Mouse (Mus musculus) stomach, postnatal 0 days (tissue): ENCODE results near the gene Zfp174. TPM values are rescaled to one million over a fixed set of nuclear protein-coding genes. Genes with fewer than 3 reads are reported as not detected.

Source experiments
- ATAC-seq: fragments of 200-750 bp; cut with Nextera tagmentation; 2 replicates; pipeline ENCODE4 v1.8.0; 2017; ENCODE audit not compliant: low FRiP score, low TSS enrichment
- DNase-seq: peaks from one replicate; pipeline ENCODE4 v3.0.0-alpha.2; 2016; ENCODE audit warnings: low spot score
- H3K27ac ChIP-seq: fragments of 300-500 bp; sonication (generic); replicated peaks from 2 replicates; pipeline ENCODE4 v1.5.1; 2014; ENCODE audit warnings: mild to moderate bottlenecking, control low read depth
- H3K27me3 ChIP-seq: fragments of 300-500 bp; sonication (generic); 2 replicates; pipeline ENCODE4 v1.6.1; 2014; ENCODE audit warnings: low read length; ENCODE audit not compliant: control insufficient read depth, insufficient read depth
- H3K36me3 ChIP-seq: fragments of 300-500 bp; sonication (generic); 2 replicates; pipeline ENCODE4 v1.6.1; 2014; ENCODE audit warnings: low read length, mixed read lengths; ENCODE audit not compliant: control insufficient read depth, insufficient read depth
- H3K4me1 ChIP-seq: fragments of 300-500 bp; sonication (generic); replicated peaks from 2 replicates; pipeline ENCODE4 v1.6.1; 2014; ENCODE audit warnings: antibody characterized with exemption; ENCODE audit not compliant: control insufficient read depth, insufficient read depth
- H3K4me2 ChIP-seq: fragments of 300-500 bp; sonication (generic); replicated peaks from 2 replicates; pipeline ENCODE4 v1.6.1; 2014; ENCODE audit warnings: low read depth, mild to moderate bottlenecking, control low read depth, moderate library complexity
- H3K4me3 ChIP-seq: fragments of 300-500 bp; sonication (generic); 2 replicates; pipeline ENCODE4 v1.5.1; 2014; ENCODE audit warnings: low read depth, low read length, control low read depth
- H3K9ac ChIP-seq: fragments of 300-500 bp; sonication (generic); 2 replicates; pipeline ENCODE4 v1.6.1; 2014; ENCODE audit warnings: mild to moderate bottlenecking, low read length, control low read depth, mixed read lengths
- H3K9me3 ChIP-seq: fragments of 300-500 bp; sonication (generic); 2 replicates; pipeline ENCODE4 v1.6.1; 2016; ENCODE audit warnings: low read length; ENCODE audit not compliant: control insufficient read depth
- CTCF ChIP-seq: IDR thresholded peaks from 2 replicates; pipeline ENCODE4 v1.5.1; 2016; ENCODE audit warnings: antibody characterized with exemption, low read depth, mild to moderate bottlenecking, moderate library complexity
- EP300 ChIP-seq: optimal IDR thresholded peaks from 2 replicates; pipeline ENCODE3; 2016; ENCODE audit warnings: antibody characterized with exemption
- WGBS: fragments of 180-500 bp; shearing (Covaris S2); extraction: QIAGEN DNeasy Blood & Tissue Kit; methylation state at CpG from one replicate; pipeline ENCODE4 v1.1.7; 2014; 5-methylcytosine and 5-hydroxymethylcytosine counted together
- polyA plus RNA-seq: library from polyadenylated mRNA; unstranded; fragments of >200 nt; fragmentation: Nextera tagmentation; extraction: Ambion mirVana; gene quantifications from 2 replicates; pipeline ENCODE4 v1.2.1, GENCODE M21; 2015

The Zfp174 gene
- polyA plus RNA-seq, 1 experiment from 2014 or later: 0.44 TPM

DNA sequence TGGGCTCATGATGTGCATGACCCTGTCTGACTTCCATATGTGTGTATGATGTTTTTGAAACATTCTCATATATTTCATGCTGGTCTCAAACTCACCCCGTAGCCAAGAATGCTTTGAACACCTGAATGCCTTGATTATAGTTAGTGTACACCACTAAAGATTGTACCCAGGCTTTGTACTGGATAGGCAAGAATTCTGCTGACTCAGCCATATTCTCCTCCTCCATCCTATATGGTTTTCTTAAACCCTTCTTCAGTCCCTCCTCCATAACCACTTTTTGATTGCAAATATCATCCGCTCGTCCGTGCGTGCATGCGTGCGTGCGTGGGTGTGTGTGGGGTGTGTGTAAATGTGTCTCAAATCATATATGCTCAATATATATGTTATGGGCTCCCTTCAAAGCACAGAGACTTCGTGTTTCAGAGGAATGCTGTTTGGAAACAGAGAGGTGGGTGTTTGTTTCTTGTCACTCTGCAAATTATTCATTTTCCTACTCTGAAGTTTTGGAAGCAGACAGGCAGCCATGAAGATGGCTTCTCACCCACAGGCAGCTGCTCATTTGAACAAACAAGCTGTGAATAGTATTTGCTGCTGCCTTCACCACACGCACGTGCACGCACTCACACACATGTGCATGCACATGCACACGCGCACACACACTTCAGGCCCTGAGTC, 44.7 kb downstream of the Zfp174 start:
- WGBS: 93% methylated on average over 14 of the region's 14 CpGs
- H3K9me3 ChIP-seq: no peaks in the 10 kb centered on the region
- no peaks in the 10 kb centered on the region; the same call in 1 of the 2 replicates for H3K36me3 ChIP-seq
- no peak for TF ChIP-seq EP300
- no peak for TF ChIP-seq CTCF
- H3K4me2 ChIP-seq: no peak overlapping the region
- H3K27ac ChIP-seq: no peak overlapping the region
- ATAC-seq (no peak), DNase-seq (no peak)
- H3K4me3 ChIP-seq: no peak overlapping the region
- H3K9ac ChIP-seq: no peak overlapping the region
- no peaks in the 10 kb centered on the region for H3K4me1 ChIP-seq
- H3K27me3 ChIP-seq: no peaks in the 10 kb centered on the region

DNA sequence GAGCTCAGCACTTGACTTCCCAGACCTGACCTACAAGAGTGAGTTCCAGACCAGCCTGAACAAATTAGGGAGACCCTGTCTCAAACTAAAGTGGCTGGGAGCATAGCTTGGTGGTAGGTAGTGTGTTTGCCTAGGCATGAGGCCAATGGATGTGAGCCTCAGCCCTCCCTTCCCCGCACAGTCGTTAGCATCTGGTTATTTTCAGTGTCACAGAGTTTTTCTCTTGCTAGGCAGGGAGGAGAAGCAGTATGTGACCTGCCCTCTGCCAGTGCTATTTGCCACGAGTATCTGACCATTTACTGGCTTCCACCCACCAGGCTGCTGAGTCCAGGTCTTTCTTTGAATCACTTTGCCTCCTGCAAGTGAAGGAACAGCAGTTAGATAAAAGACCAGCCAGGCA, 46.7 kb downstream of the Zfp174 start:
- H3K9ac ChIP-seq: no peak overlapping the region
- H3K27me3 ChIP-seq: no peaks in the 10 kb centered on the region
- 0 out of 2 replicates have a peak overlapping the region, but pooled peaks have one; percentile 24 for H3K27ac ChIP-seq
- H3K9me3 ChIP-seq: no peaks in the 10 kb centered on the region
- ATAC-seq (no peak), DNase-seq (no peak)
- TF ChIP-seq EP300 (no peak), CTCF (no peak)
- no peaks in the 10 kb centered on the region for H3K4me1 ChIP-seq
- no peak overlapping the region for H3K4me3 ChIP-seq
- peaks cover 4% of the 10 kb centered on the region for H3K36me3 ChIP-seq
- H3K4me2 ChIP-seq: no peak overlapping the region
- WGBS: 52% methylated on average over 3 of the region's 3 CpGs

DNA sequence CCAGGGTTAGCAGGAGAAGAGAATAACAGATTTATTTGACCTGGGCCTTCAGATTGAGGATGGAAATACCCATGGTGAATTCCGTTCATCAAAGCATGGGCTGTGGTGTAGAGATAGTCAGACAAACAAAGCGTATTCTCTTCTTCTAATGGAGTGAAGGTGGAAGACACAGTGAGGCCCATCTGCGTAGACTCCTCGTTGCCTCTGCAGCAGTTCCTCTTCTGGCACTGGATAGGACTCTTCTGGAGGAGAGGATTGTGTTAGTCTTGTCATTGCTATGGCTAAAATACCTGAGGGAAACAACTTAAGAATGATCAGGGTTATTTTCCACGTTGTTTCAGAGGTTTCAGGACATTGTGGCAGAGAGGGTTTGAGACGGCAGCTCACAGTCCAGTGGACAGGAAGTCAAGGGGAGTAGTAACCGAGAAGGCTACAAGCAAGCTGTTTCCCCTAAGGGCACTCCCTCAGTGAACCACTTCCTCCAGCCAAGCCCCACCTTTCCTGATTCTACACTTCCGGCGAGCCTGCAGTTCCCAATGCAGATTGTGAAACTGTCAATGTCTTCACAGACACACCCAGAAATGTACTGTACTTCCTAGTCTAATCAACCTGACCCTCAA, 48.2 kb downstream of the Zfp174 start:
- Histone ChIP-seq H3K27me3 (no peaks in the 10 kb centered on the region), H3K4me3 (no peak overlapping the region), H3K9ac (no peak overlapping the region), H3K27ac (peak overlapping the region; percentile 67), H3K4me1 (no peaks in the 10 kb centered on the region), H3K36me3 (peaks cover 7% of the 10 kb centered on the region), H3K4me2 (peak overlapping the region; percentile 17; the same call in 1 of the 2 replicates), H3K9me3 (no peaks in the 10 kb centered on the region)
- peak; percentile 88 for ATAC-seq
- 65% methylated on average over 9 of the region's 9 CpGs for WGBS
- peak; percentile 32 for DNase-seq
- TF ChIP-seq EP300 (no peak), CTCF (no peak)

DNA sequence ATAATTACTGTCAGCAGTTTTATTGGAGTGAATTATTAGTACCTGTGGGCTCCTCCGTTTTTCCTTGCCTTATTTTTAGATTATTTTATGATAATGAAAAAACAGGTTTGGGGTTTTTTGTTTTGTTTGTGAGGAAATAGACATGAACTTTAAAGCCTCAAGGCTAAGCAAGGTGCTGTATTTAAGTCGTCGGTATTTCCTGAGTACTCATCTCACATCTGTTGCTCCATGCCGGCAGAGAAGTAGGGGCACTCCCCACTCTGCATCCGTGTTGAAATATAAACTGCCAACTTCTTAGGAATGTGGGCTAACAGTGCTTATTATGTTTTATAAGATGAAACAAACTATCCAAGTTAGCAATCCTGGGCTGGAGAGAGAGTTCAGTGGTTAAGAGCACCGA, 49.0 kb downstream of the Zfp174 start:
- Histone ChIP-seq H3K27ac (no peak overlapping the region), H3K9ac (no peak overlapping the region), H3K4me1 (no peaks in the 10 kb centered on the region), H3K4me2 (no peak overlapping the region), H3K27me3 (no peaks in the 10 kb centered on the region), H3K9me3 (no peaks in the 10 kb centered on the region), H3K4me3 (no peak overlapping the region), H3K36me3 (peaks cover 13% of the 10 kb centered on the region)
- ATAC-seq (no peak), DNase-seq (no peak)
- TF ChIP-seq EP300 (no peak), CTCF (no peak)
- WGBS: 69% methylated on average over 6 of the region's 6 CpGs

DNA sequence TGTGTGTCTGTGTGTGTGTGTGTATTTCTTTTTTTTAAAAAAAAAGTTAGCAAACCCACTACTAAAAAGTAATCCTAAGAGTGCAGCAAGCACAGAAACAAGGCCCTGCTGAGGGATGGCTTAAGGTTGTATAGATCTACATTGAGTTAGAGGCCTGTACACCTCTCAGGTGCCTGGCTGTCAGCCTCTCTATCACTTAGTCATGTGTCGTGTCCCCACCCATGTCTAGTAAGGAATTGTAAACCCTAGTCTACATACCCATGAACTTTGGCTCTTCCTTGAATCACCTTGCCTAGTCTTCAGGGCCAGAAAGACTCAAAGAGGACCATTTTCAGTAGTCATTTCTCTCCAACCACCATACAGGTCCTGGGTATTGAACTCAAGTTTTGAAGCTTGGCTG, 49.5 kb downstream of the Zfp174 start:
- ATAC-seq: 0 out of 2 replicates have a peak, but pooled peaks have one; percentile 36
- H3K36me3 ChIP-seq: peaks cover 15% of the 10 kb centered on the region
- TF ChIP-seq EP300 (no peak), CTCF (no peak)

DNA sequence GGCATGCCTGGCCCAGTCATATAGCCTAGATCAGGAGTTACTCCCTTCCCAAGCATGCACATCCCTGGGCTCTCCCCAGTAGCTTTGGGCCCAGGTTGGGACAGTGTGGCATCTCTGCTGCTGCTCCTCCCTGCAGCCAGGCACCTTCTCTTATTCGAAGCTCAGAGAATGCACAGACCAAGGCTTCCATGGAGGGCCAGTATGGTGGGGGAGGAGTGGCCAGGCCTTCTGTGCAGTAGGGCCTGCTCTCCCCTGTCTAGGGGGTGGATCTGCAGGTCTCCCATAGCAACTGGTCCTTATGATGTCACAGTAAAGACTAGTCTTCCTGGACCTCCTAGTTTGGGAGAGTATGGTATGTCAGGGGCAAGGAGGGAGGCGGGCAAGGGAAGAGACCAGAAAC, 60.4 kb downstream of the Zfp174 start:
- DNase-seq (no peak), ATAC-seq (no peak)
- Histone ChIP-seq H3K4me3 (no peak overlapping the region), H3K36me3 (peaks cover 17% of the 10 kb centered on the region), H3K4me1 (0 out of 2 replicates have a peak, but pooled peaks cover 2% of the 10 kb centered on the region), H3K27me3 (no peaks in the 10 kb centered on the region), H3K4me2 (no peak overlapping the region), H3K27ac (no peak overlapping the region), H3K9ac (no peak overlapping the region), H3K9me3 (no peaks in the 10 kb centered on the region)
- TF ChIP-seq EP300 (no peak), CTCF (no peak)
- WGBS: 66% methylated on average over 2 of the region's 2 CpGs

More for the DNA sequence above, 49.5 kb downstream of the Zfp174 start:
- H3K9ac ChIP-seq: no peak overlapping the region
- H3K4me1 ChIP-seq: no peaks in the 10 kb centered on the region
- no peak for DNase-seq
- no peaks in the 10 kb centered on the region for H3K9me3 ChIP-seq
- 88% methylated on average over 1 of the region's 1 CpGs for WGBS
- H3K27ac ChIP-seq: no peak overlapping the region
- H3K27me3 ChIP-seq: no peaks in the 10 kb centered on the region
- no peak overlapping the region for H3K4me3 ChIP-seq
- H3K4me2 ChIP-seq: no peak overlapping the region

Other genes starting within 250 kb of the Zfp174 start
- gene Mefv, start 129.2 kb upstream of the Zfp174 start, polyA plus RNA-seq: not detected in 2 replicates
- 19.1 and 22.7 TPM in 2 replicates for gene Zfp263, start 103.2 kb upstream of the Zfp174 start, polyA plus RNA-seq
- not detected in 2 replicates for gene Olfr15, start 16.4 kb upstream of the Zfp174 start, polyA plus RNA-seq
- gene Naa60, start 25.1 kb downstream of the Zfp174 start, polyA plus RNA-seq: 26.7 and 30.8 TPM in 2 replicates
- gene Zfp597, start 37.3 kb downstream of the Zfp174 start, polyA plus RNA-seq: 2.2 and 3.5 TPM in 2 replicates
- 0.75 and 1.9 TPM in 2 replicates for gene Gm20695, start 37.4 kb downstream of the Zfp174 start, polyA plus RNA-seq
- gene 1700037C18Rik, start 61.4 kb downstream of the Zfp174 start, polyA plus RNA-seq: 8.3 and 8.5 TPM in 2 replicates
- gene Cluap1, start 61.5 kb downstream of the Zfp174 start, polyA plus RNA-seq: 13.6 and 13.8 TPM in 2 replicates
- gene Nlrc3, start 129.4 kb downstream of the Zfp174 start, polyA plus RNA-seq: 0.15 and 0.27 TPM in 2 replicates
- gene Slx4, start 156.5 kb downstream of the Zfp174 start, polyA plus RNA-seq: 3.3 TPM in 2 replicates
- gene Dnase1, start 189.7 kb downstream of the Zfp174 start, polyA plus RNA-seq: 0.65 and 0.78 TPM in 2 replicates
- 46.7 and 50.3 TPM in 2 replicates for gene Trap1, start 230.6 kb downstream of the Zfp174 start, polyA plus RNA-seq